Mouse (Mus musculus) lung, postnatal 0 days (tissue): Measurements from ENCODE around the gene Slc9a1. TPM values are rescaled to one million over a fixed set of nuclear protein-coding genes. Genes with fewer than 3 reads are reported as not detected.

Experiments
- ATAC-seq: fragments of 200-750 bp; cut with Nextera tagmentation; 2 replicates; pipeline ENCODE4 v1.8.0; 2017; ENCODE audit warnings: moderate library complexity
- DNase-seq: peaks from one replicate; pipeline ENCODE4 v3.0.0-alpha.2; 2016; ENCODE audit warnings: low spot score
- H3K27ac ChIP-seq: fragments of 300-500 bp; sonication (generic); 2 replicates; pipeline ENCODE4 v1.5.1; 2014; ENCODE audit warnings: antibody characterized with exemption, mild to moderate bottlenecking, low read length, mixed read lengths
- H3K27me3 ChIP-seq: fragments of 300-500 bp; sonication (generic); replicated peaks from 2 replicates; pipeline ENCODE4 v1.6.1; 2014; ENCODE audit warnings: low read length, mixed read lengths; ENCODE audit not compliant: insufficient read depth
- H3K36me3 ChIP-seq: fragments of 300-500 bp; sonication (generic); 2 replicates; pipeline ENCODE4 v1.6.1; 2014; ENCODE audit warnings: low read length, mixed read lengths; ENCODE audit not compliant: insufficient read depth
- H3K4me1 ChIP-seq: fragments of 300-500 bp; sonication (generic); 2 replicates; pipeline ENCODE4 v1.6.1; 2014; ENCODE audit warnings: antibody characterized with exemption, low read depth, low read length, mixed read lengths; ENCODE audit not compliant: insufficient read depth
- H3K4me2 ChIP-seq: fragments of 300-500 bp; sonication (generic); replicated peaks from 2 replicates; pipeline ENCODE4 v1.6.1; 2014; ENCODE audit warnings: low read depth, mild to moderate bottlenecking, low read length, moderate library complexity, mixed read lengths
- H3K4me3 ChIP-seq: fragments of 300-500 bp; sonication (generic); 2 replicates; pipeline ENCODE4 v1.5.1; 2014; ENCODE audit warnings: low read depth, low read length
- H3K9ac ChIP-seq: fragments of 300-500 bp; sonication (generic); replicated peaks from 2 replicates; pipeline ENCODE4 v1.6.1; 2014; ENCODE audit warnings: low read depth, mild to moderate bottlenecking
- H3K9me3 ChIP-seq: fragments of 300-500 bp; sonication (generic); 2 replicates; pipeline ENCODE4 v1.6.1; 2016; ENCODE audit warnings: low read length, mixed read lengths
- CTCF ChIP-seq: IDR thresholded peaks from 2 replicates; pipeline ENCODE4 v1.5.1; 2016; ENCODE audit warnings: antibody characterized with exemption, mild to moderate bottlenecking
- EP300 ChIP-seq: IDR thresholded peaks from 2 replicates; pipeline ENCODE4 v1.6.1; 2016; ENCODE audit warnings: antibody characterized with exemption, mild to moderate bottlenecking, control low read depth
- WGBS: fragments of 180-500 bp; shearing (Covaris S2); extraction: QIAGEN DNeasy Blood & Tissue Kit; methylation state at CpG from one replicate; pipeline ENCODE4 v1.1.7; 2014; 5-methylcytosine and 5-hydroxymethylcytosine counted together
- polyA plus RNA-seq: library from polyadenylated mRNA; unstranded; fragments of >200 nt; fragmentation: Nextera tagmentation; extraction: Ambion mirVana; gene quantifications from 2 replicates; pipeline ENCODE4 v1.2.1, GENCODE M21; 2015

Gene Slc9a1
- polyA plus RNA-seq, 1 experiment from 2014 or later = 6.0 TPM

- 67% methylated on average over 8 of the region's 8 CpGs for WGBS
- DNase-seq = no peak
- Histone ChIP-seq H3K36me3 (no peaks in the 10 kb centered on the region), H3K9me3 (no peaks in the 10 kb centered on the region), H3K27ac (no peak overlapping the region), H3K9ac (no peak overlapping the region), H3K27me3 (no peaks in the 10 kb centered on the region), H3K4me1 (peaks cover 5% of the 10 kb centered on the region; the same call in 1 of the 2 replicates), H3K4me2 (no peak overlapping the region), H3K4me3 (no peak overlapping the region)
- TF ChIP-seq EP300 (no peak), CTCF (no peak)
- ATAC-seq = no peak
Observed at GRCm38 (mm10) chr4:133397961-133398360, 28.5 kb downstream of the Slc9a1 start.

GRCm38 (mm10) chr4:133398619-133399018 is 29.1 kb downstream of the Slc9a1 start:
- no peak overlapping the region for H3K4me2 ChIP-seq
- H3K9ac ChIP-seq = no peak overlapping the region
- no peak overlapping the region for H3K27ac ChIP-seq
- no peaks in the 10 kb centered on the region for H3K36me3 ChIP-seq
- no peak for DNase-seq
- TF ChIP-seq EP300 (no peak), CTCF (no peak)
- WGBS = 77% methylated on average over 5 of the region's 5 CpGs
- H3K9me3 ChIP-seq = no peaks in the 10 kb centered on the region
- H3K4me3 ChIP-seq = no peak overlapping the region
- H3K27me3 ChIP-seq = no peaks in the 10 kb centered on the region
- ATAC-seq = no peak
- peaks cover 5% of the 10 kb centered on the region; the same call in 1 of the 2 replicates for H3K4me1 ChIP-seq

GRCm38 (mm10) chr4:133399509-133399908 is 30.0 kb downstream of the Slc9a1 start:
- H3K36me3 ChIP-seq = no peaks in the 10 kb centered on the region
- H3K4me2 ChIP-seq = no peak overlapping the region

GRCm38 (mm10) chr4:133400098-133400497 is 30.6 kb downstream of the Slc9a1 start:
- Histone ChIP-seq H3K4me3 (no peak overlapping the region), H3K9me3 (no peaks in the 10 kb centered on the region), H3K27me3 (no peaks in the 10 kb centered on the region), H3K4me2 (no peak overlapping the region), H3K9ac (no peak overlapping the region), H3K4me1 (no peaks in the 10 kb centered on the region; the same call in 1 of the 2 replicates), H3K36me3 (no peaks in the 10 kb centered on the region), H3K27ac (no peak overlapping the region; the same call in 1 of the 2 replicates)
- TF ChIP-seq EP300 = no peak
- no peak for TF ChIP-seq CTCF
- no peak for ATAC-seq
- no peak for DNase-seq
- 60% methylated on average over 7 of the region's 7 CpGs for WGBS

More at GRCm38 (mm10) chr4:133399509-133399908, 30.0 kb downstream of the Slc9a1 start:
- Histone ChIP-seq H3K27ac (no peak overlapping the region), H3K9me3 (no peaks in the 10 kb centered on the region), H3K27me3 (no peaks in the 10 kb centered on the region), H3K4me1 (peaks cover 2% of the 10 kb centered on the region; the same call in 1 of the 2 replicates), H3K4me3 (no peak overlapping the region), H3K9ac (no peak overlapping the region)
- DNase-seq = peak; percentile 23
- ATAC-seq = peak; percentile 34; the same call in 1 of the 2 replicates
- 76% methylated on average over 6 of the region's 6 CpGs for WGBS
- TF ChIP-seq CTCF = no peak
- TF ChIP-seq EP300 = no peak

- Histone ChIP-seq H3K9ac (no peak overlapping the region), H3K4me2 (no peak overlapping the region), H3K4me3 (no peak overlapping the region), H3K27ac (no peak overlapping the region), H3K4me1 (peaks cover 7% of the 10 kb centered on the region; the same call in 1 of the 2 replicates), H3K36me3 (no peaks in the 10 kb centered on the region), H3K9me3 (no peaks in the 10 kb centered on the region), H3K27me3 (no peaks in the 10 kb centered on the region)
- no peak for TF ChIP-seq EP300
- TF ChIP-seq CTCF = no peak
- no peak for DNase-seq
- 37% methylated on average over 13 of the region's 13 CpGs for WGBS
- ATAC-seq = no peak
Observed at GRCm38 (mm10) chr4:133402011-133402410, 32.5 kb downstream of the Slc9a1 start.

GRCm38 (mm10) chr4:133403611-133404228 is 34.2 kb downstream of the Slc9a1 start:
- TF ChIP-seq EP300 = no peak
- TF ChIP-seq CTCF = no peak
- no peak overlapping the region for H3K27ac ChIP-seq
- ATAC-seq = no peak
- no peak overlapping the region for H3K4me2 ChIP-seq
- no peaks in the 10 kb centered on the region for H3K36me3 ChIP-seq
- no peaks in the 10 kb centered on the region for H3K27me3 ChIP-seq
- peaks cover 21% of the 10 kb centered on the region; the same call in 1 of the 2 replicates for H3K4me1 ChIP-seq
- no peaks in the 10 kb centered on the region for H3K9me3 ChIP-seq
- DNase-seq = no peak
- no peak overlapping the region for H3K9ac ChIP-seq
- no peak overlapping the region for H3K4me3 ChIP-seq
- WGBS = 88% methylated on average over 9 of the region's 9 CpGs
